Mouse (Mus musculus): ENCODE measurements around the gene Myo1e.

- TF ChIP-seq POLR2A (IDR thresholded peaks at IDR 0.05; ENCODE audit: insufficient read depth, low read depth, low read length) (no peak), CTCF (IDR thresholded peaks at IDR 0.05; ENCODE audit: insufficient read depth, low read depth, low read length) (no peak)
Measured at GRCm38 (mm10) chr9:70274071-70274470, 66.9 kb downstream of the Myo1e start.
